Mouse (Mus musculus) CD8-positive naive resting alpha-beta T cell, adult 2 months (primary cell): ENCODE results near the gene Btg1.

Source experiments
- DNase-seq, 2 experiments: peaks; one replicate each; pipeline ENCODE4 v3.0.0; 2022; ENCODE audit warnings: low read depth in 2 of 2, low spot score in 2 of 2

Btg1 gene

GRCm38 (mm10) chr10:96630110-96630509 lies 13.3 kb downstream of the Btg1 start:
- DNase-seq, result no peak

- no peak for DNase-seq
Observed at GRCm38 (mm10) chr10:96631066-96631711, 14.4 kb downstream of the Btg1 start.

DNA sequence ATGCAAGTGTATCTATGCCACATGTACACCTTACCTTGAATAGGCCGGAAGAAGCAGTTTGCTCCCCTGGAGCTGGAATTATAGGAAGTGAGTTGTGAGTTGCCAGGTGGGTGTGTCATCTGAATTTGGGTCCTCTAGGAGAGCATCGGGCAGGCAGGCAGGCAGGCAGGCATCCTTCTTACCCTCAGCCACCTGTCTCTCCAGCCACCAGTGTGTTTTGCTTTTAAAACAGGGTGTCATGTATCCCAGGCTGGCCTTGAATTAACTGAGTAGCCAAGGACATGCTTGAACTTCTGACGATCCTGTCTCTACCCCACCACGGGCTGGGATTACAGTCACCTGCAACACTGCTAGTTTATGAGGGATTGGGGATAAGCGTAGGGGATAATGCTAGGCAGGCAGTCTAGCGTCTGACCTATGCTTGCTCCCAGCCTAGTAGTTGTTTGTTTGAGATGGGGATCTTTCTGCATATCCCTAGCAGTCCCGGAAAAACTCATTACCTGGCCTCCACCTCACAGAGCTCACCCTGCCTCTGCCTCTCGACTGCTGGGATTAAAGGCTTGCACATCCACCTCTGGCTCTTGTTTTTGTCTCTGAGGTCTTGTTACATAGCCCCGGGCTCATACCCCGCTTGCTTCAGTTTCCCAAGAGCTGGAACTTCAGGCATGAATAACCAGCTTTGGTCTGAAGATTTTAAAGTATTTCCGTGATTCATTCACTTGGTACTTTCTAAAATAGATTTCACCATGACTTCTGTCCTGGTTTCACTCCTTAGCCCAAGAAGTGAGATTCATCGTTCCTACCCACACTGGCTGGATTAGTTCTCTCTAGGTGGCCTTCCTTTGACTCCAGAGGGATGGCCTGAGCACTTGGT lies 15.7 kb downstream of the Btg1 start:
- DNase-seq, result no peak

DNA sequence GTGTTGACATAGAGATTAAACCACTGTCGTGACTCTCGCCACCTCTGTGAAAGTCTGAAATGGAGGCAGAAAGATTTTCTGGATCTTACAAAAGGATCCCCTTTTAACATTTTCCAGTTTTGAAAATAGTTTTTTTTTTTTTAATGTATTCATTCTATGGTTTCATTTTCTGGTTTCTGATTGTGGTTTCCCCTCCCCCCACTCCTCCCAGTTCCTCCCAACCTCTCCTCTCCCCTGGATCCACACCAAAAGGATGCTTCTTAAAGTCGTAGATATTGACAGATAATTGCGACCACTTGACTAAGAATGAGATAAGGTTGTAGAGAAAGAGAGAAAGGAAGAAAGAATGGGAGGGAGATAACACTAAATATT lies 16.3 kb downstream of the Btg1 start:
- no peak for DNase-seq

- no peak for DNase-seq
Observed at GRCm38 (mm10) chr10:96635472-96635871, 18.7 kb downstream of the Btg1 start.

GRCm38 (mm10) chr10:96638477-96638876 lies 21.7 kb downstream of the Btg1 start:
- no peak for DNase-seq

- DNase-seq, result no peak
Observed at GRCm38 (mm10) chr10:96642014-96642413, 25.2 kb downstream of the Btg1 start.

GRCm38 (mm10) chr10:96642751-96643150 lies 25.9 kb downstream of the Btg1 start:
- DNase-seq, result no peak

DNA sequence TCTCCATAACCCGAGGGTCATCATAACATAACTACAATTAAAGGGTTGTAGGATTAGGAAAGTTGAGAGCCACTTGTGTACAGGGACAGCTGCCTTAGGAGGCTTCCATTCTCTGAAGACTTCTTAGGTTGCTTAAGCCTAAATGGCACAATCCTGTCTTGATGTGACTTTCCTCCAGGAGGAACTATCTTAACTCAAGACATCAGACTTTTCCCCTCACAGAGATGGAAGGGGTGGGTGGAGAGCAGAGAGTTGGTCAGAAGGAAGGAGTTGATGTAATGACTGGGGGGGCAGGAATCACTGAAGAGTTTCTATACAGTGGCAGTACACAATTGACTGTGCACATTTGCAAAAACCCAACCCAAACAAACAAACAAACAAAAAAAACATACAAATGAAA lies 28.4 kb downstream of the Btg1 start:
- DNase-seq, result no peak

DNA sequence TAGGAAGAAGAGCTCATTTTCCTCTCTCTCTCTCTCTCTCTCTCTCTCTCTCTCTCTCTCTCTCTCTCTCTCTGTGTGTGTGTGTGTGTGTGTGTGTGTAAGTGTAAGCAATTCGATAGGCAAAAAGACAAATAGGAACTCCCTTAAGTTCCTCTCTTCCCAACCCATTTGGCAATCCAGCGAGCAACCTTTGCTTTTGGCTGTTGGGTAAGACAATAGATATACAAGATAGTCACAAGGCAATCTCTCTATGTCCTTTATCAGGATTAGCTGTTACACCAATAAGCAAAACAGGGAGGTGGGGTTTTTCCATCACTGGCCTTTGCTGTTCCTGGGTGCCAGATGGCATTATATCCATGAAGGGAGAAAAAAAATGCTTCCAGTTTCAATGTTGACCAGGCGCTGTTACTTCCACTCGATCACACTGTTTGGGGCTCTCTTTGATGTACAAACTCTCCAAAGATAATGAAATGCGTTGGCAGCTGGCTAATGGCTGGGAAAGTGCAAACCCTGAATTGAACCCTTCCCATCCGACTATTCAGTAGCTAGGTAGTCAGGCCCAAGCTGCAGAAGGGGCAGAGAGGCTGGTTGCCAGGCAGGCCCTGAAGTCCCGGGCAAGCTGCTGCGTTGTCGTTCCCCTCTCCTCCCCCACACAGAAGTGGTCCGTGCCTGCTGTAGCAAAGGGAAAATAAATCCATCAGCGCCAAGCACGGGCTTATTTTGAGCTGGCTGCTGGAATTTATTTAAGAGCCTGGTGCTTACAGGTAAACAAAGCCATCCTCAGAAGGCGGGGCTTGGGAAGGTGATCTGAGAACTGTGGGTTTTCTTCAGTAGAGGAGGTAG lies 29.4 kb downstream of the Btg1 start:
- no peak for DNase-seq

GRCm38 (mm10) chr10:96646867-96647462 lies 30.2 kb downstream of the Btg1 start:
- no peak for DNase-seq

- no peak for DNase-seq
Observed at GRCm38 (mm10) chr10:96648161-96648561, 31.4 kb downstream of the Btg1 start.

DNA sequence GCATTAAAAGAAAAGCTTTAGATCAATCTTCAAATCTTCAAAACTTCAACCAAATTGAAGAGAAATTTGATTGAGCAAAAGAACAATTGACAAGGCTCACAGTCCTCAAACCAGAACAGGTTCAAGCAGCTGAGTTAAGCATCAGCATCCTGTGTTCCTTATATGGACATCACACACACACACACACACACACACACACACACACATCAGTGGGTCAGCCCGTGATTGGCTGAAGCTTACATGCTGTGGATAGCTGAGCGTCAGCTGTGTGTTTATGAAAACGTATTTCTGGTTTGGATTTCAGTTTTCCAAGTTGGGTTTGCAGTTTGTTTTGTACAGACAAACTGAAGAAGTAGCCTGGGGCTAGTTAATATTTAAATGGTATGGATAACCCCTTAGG lies 32.7 kb downstream of the Btg1 start:
- no peak for DNase-seq

- DNase-seq, result no peak
Observed at GRCm38 (mm10) chr10:96652372-96652771, 35.6 kb downstream of the Btg1 start.

DNA sequence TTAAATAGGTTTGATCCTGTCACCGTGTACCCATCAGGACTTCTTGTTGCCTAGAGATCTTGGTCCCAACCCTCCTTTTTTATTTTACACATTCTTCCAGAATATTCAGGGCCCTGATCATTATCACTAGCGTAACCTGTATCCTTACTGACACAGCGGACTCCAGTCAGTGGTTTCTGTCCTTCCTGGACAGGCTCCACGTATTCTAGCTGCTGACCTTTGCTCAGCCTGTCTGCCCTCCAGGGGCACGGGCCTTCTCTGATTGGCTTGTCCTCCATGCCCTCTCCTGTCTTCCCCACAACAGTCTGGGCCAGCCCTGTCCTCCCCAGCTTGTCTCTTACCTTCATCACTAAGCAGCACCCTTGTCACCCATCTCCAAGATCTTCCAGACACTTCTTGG lies 36.2 kb downstream of the Btg1 start:
- DNase-seq, result no peak

- no peak for DNase-seq
Observed at GRCm38 (mm10) chr10:96654079-96654478, 37.3 kb downstream of the Btg1 start.

DNA sequence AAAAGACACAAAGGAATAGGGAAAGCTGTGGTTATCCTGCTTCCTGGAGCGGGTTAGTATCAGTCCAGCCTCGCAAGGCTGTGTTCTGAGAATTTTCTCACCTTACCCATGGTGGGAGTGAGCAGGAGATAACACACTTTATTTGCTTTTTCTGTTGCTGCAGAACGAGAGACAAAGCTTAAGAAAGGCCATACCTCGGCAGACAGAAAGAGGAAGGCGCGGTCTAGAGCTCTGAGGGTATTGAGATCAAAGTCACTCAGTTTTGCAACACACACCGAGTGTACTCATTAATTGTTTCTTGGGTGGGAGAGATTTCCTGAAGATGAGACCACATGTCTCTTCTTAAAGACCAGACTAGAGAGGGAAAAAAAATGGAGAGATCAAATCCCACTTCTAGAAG lies 37.8 kb downstream of the Btg1 start:
- DNase-seq, result no peak

DNA sequence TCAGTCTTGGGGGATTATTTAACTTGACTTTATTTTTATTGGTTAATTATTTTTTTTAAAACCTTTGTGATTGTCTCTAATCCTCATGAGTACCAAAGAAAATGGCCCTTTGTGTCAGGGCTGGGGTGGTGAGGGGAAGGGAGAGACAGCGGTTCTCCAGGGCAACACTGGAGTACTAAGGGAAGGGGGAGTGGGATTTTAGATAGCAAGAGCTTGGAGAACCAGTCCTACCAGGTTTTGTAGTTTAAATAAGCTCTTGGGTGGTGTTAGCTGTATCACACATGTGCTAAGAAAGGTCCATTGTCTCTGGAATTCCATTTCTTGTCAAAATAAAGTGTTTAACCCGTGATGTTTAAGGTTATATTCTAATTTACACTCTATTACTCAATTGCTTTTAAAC lies 38.3 kb downstream of the Btg1 start:
- DNase-seq, result no peak

- no peak for DNase-seq
Observed at GRCm38 (mm10) chr10:96656176-96656575, 39.4 kb downstream of the Btg1 start.

DNA sequence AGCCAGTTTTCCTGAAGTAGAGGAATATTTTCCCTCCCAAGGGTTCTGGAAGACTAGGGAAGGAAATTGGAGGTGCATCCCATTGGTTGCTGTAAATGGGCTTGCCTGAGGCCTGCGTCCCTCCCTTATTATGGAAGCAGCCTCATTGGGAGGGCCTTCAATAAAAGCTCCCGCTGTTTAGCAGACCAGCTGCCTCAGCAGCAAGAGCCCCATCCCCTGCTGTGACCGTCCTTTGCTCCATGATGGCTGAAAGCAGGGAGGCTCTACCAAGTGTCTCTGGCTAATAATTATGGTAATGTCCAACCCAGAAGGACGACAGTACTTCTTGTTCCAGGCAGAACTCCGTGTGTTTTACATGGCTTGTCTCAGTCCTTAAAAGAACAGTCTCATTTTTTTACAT lies 42.1 kb downstream of the Btg1 start:
- DNase-seq, result no peak

DNA sequence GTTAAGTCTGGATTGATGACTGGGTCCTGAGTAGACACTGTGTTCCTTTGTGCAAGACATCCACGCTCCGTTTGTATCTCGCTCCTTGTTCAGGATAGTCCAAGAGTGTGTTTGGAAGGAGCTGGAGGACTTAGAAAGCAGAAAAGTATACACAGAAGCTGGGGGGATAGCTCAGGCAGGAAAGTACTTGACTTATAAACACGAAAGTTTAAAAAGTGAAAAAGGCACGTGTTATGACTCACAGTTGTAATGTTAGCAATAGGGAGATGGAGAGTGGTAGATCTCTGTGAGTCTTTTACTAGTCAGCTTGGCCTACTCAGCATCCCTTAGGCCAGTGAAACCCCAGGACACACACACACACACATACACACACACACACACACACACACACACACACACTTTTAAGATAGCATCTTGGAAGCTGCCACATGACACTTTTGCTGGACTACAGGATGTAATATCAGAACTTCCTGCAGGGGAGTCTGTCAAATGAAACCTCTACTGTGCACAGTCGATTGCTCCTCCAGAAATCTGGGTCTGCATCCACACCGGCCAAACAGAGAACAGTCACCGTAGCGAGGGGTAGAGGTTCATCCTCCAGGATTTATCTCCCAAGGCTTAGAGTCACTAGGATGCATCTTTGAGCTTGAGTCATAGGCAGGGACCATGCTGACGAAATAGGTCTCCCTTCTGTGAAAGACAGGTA lies 43.6 kb downstream of the Btg1 start:
- no peak for DNase-seq
